Mouse (Mus musculus) T-helper 1 cell (primary cell): ENCODE measurements around the gene Dcaf12l2.

Source experiments
- in situ Hi-C: fragments of 300-600 bp; cut with MboI, MseI; formaldehyde crosslinking; loops from one replicate; pipeline ENCODE4 v1.15.1; 2025; ENCODE audit warnings: high pct_unique_total_duplicates

Gene Dcaf12l2

DNA sequence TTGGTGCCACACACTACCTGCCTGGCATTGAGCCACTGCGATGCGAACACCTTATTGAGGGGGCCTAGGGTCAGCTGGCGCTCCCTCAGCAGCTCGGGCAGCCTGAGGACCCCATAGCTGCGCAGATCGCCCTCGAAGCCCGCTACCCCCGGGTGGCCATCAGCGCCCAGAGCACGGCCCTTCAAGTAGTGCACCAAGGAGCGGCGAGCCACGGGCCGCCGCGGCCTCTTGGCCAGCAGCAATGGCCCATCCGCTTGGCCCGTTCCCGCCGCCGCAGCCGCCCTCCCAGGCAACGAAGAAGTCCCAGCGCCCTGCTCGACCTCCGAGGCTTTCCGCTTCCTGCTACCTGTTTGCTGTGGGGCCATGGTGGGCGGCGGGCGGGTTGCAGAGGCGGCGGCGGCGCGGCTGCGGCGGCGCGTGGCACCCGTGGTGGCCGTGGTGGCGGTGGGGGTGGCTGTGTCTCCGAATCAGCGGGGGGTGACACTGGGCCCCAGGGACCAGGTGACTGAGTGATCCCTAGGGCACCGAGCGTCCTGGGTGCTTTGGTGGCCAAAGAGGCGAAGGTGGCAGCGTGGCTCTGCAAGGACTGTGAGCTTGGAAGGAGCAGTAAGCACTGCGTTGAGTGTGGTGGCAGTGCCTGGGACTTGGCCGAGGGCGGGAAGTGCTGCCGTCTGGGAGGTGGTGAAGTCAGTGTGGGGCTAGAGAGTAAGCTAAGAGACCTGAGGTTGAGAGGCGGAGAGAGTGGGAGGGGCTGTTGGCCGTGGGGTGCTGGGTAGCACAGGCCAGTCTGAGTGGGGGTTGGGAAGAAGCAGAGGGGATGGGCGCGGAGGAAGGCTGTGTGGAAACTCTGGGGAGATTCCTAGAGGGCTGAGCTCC, at the start of gene Dcaf12l2:
TSS of gene Dcaf12l2 (minus strand) at position 697 of the 876 bp plus-strand sequence.
- in situ Hi-C loops: no loop called here

DNA sequence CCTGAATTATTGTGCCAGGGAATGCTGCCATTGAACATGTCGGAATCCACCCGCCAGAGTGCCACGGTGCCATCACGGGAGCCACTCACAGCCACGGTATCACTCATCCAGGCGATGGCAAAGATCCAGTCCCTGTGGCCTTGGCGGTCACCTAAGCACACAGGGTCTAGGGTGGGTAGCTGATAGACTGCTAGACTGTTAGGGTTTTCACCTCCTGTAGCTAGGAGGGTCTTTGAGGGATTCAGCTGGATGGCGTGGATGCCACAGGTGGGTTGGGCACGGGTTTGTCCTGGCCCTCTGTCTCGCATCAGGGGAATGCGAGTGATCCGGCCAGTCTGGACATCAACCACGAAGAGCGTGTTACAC, 879 bp downstream of the Dcaf12l2 start:
- in situ Hi-C loops: no loop called here
